Mouse (Mus musculus) cerebellum, postnatal 25 days (tissue): Measurements from ENCODE around the gene Pon1.

Source experiments
- DNase-seq, 2 experiments: peaks; one replicate each; pipeline ENCODE4 v3.0.0; 2021; ENCODE audit warnings: mixed read lengths in 2 of 2

Gene Pon1

GRCm38 (mm10) chr6:5134986-5135385, 58.8 kb downstream of the Pon1 start:
- no peak for DNase-seq

GRCm38 (mm10) chr6:5129364-5130093, 64.2 kb downstream of the Pon1 start:
- DNase-seq = no peak

- DNase-seq = no peak
These were observed 73.5 kb downstream of the Pon1 start for GRCm38 (mm10) chr6:5120229-5120628.

- DNase-seq = no peak
These were observed 74.4 kb downstream of the Pon1 start for GRCm38 (mm10) chr6:5119181-5119910.
